Mouse (Mus musculus): ENCODE measurements around the gene Cyp2b23. TPM values are rescaled to one million over a fixed set of nuclear protein-coding genes. Genes with fewer than 3 reads are reported as not detected.

Cyp2b23 gene
- total RNA-seq (2012; rRNA removed) (not detected in 2 replicates), polyA plus RNA-seq (2012; ENCODE audit: insufficient read depth in 1 of 2, insufficient read length in 2 of 2, low read depth in 1 of 2, low replicate concordance in 2 of 2, missing spikeins in 1 of 2) (not detected)

- Histone ChIP-seq H3K9me3 (replicated peaks; ENCODE audit: insufficient read depth, low read length) (no peaks in the 10 kb centered on the region), H3K27me3 (ENCODE audit: control insufficient read depth in 1 of 2, insufficient read depth in 2 of 2, low read length in 2 of 2) (no peaks in the 10 kb centered on the region), H3K79me2 (ENCODE audit: control insufficient read depth, insufficient read depth, low read length, poor library complexity) (no peaks in the 10 kb centered on the region), H3K4me3 (ENCODE audit: control insufficient read depth in 1 of 2, insufficient read depth in 1 of 2, low read depth in 2 of 2, low read length in 2 of 2) (no peak within 1 kb of the TSS), H3K36me3 (ENCODE audit: control insufficient read depth in 1 of 2, insufficient read depth in 2 of 2, low read length in 2 of 2) (no peaks in the 10 kb centered on the region), H3K9ac (ENCODE audit: control insufficient read depth, low read depth, low read length, poor library complexity, severe bottlenecking) (no peak within 1 kb of the TSS), H3K27ac (ENCODE audit: control insufficient read depth, low read depth, low read length) (no peak within 1 kb of the TSS), H3K4me1 (ENCODE audit: control insufficient read depth in 1 of 2, insufficient read depth in 2 of 2, low read length in 2 of 2) (no peaks in the 10 kb centered on the region)
- TF ChIP-seq ZNF384 (IDR thresholded peaks at IDR 0.05; ENCODE audit: low read depth, low read length) (no peak), TBP (IDR thresholded peaks at IDR 0.05; ENCODE audit: low read depth, low read length) (no peak), ELF1 (IDR thresholded peaks at IDR 0.05; ENCODE audit: low read depth, low read length) (no peak), MXI1 (IDR thresholded peaks at IDR 0.05; ENCODE audit: low read depth, low read length) (no peak), USF1 (IDR thresholded peaks at IDR 0.05; ENCODE audit: low read depth, low read length) (no peak), HCFC1 (IDR thresholded peaks at IDR 0.05; ENCODE audit: low read depth, low read length) (no peak), MEF2A (IDR thresholded peaks at IDR 0.05; ENCODE audit: extremely low read depth, insufficient replicate concordance, low read depth, low read length, poor library complexity, severe bottlenecking) (no peak), CTCF (IDR thresholded peaks at IDR 0.05 in 2 of 3, conservative IDR thresholded peaks at IDR 0.05 in 1 of 3; ENCODE audit: control insufficient read depth in 1 of 3, insufficient read depth in 1 of 3, low read depth in 2 of 3, low read length in 3 of 3, poor library complexity in 1 of 3, severe bottlenecking in 1 of 3) (no peak), MAX (IDR thresholded peaks at IDR 0.05; ENCODE audit: low read length) (no peak), RAD21 (IDR thresholded peaks at IDR 0.05; ENCODE audit: low read depth, low read length) (no peak), MAZ (IDR thresholded peaks at IDR 0.05; ENCODE audit: low read depth, low read length) (no peak), KAT2A (conservative IDR thresholded peaks at IDR 0.05; ENCODE audit: low read depth, low read length) (no peak)
- no peak for DNase-seq (ENCODE audit: low read depth, low spot score)
Observed at GRCm38 (mm10) chr7:26686337-26686736, at the start of gene Cyp2b23. Gene Cyp2b23, minus strand, starts transcription at chr7:26686437.

GRCm38 (mm10) chr7:26711061-26711460, 24.8 kb upstream of the Cyp2b23 start:
- no peaks in the 10 kb centered on the region for H3K79me2 ChIP-seq (ENCODE audit: control insufficient read depth, insufficient read depth, low read length, poor library complexity)
- H3K9me3 ChIP-seq (replicated peaks; ENCODE audit: insufficient read depth, low read length) = no peaks in the 10 kb centered on the region
- no peaks in the 10 kb centered on the region for H3K4me1 ChIP-seq (ENCODE audit: control insufficient read depth in 1 of 2, insufficient read depth in 2 of 2, low read length in 2 of 2)
- no peak for DNase-seq (ENCODE audit: low read depth, low spot score)
- H3K27ac ChIP-seq (ENCODE audit: control insufficient read depth, low read depth, low read length) = no peak overlapping the region
- TF ChIP-seq E2F4 (IDR thresholded peaks at IDR 0.05; ENCODE audit: borderline replicate concordance, low read depth, low read length) (no peak), UBTF (IDR thresholded peaks at IDR 0.05; ENCODE audit: borderline replicate concordance, insufficient read depth, low read depth, low read length) (no peak), HCFC1 (IDR thresholded peaks at IDR 0.05; ENCODE audit: low read depth, low read length) (no peak), GATA1 (IDR thresholded peaks at IDR 0.05; ENCODE audit: low read depth, low read length) (no peak), MAFK (IDR thresholded peaks at IDR 0.05; ENCODE audit: borderline replicate concordance, low read depth, low read length) (no peak), RAD21 (IDR thresholded peaks at IDR 0.05; ENCODE audit: low read depth, low read length) (no peak), SMC3 (IDR thresholded peaks at IDR 0.05; ENCODE audit: low read depth, low read length) (no peak), NELFE (IDR thresholded peaks at IDR 0.05; ENCODE audit: low read depth, low read length) (no peak), ZNF384 (IDR thresholded peaks at IDR 0.05; ENCODE audit: low read depth, low read length) (no peak), ETS1 (IDR thresholded peaks at IDR 0.05; ENCODE audit: low read depth, low read length) (no peak), JUND (IDR thresholded peaks at IDR 0.05; ENCODE audit: low read depth, low read length) (no peak), POLR2A (IDR thresholded peaks at IDR 0.05; ENCODE audit: control insufficient read depth in 1 of 2, insufficient read depth in 1 of 2, low read depth in 1 of 2, low read length in 2 of 2, poor library complexity in 1 of 2) (no peak), TBP (IDR thresholded peaks at IDR 0.05; ENCODE audit: low read depth, low read length) (no peak), CTCF (IDR thresholded peaks at IDR 0.05 in 2 of 3, conservative IDR thresholded peaks at IDR 0.05 in 1 of 3; ENCODE audit: control insufficient read depth in 1 of 3, insufficient read depth in 1 of 3, low read depth in 2 of 3, low read length in 3 of 3, poor library complexity in 1 of 3, severe bottlenecking in 1 of 3) (no peak)
- H3K27me3 ChIP-seq (ENCODE audit: control insufficient read depth in 1 of 2, insufficient read depth in 2 of 2, low read length in 2 of 2) = no peaks in the 10 kb centered on the region
- H3K36me3 ChIP-seq (ENCODE audit: control insufficient read depth in 1 of 2, insufficient read depth in 2 of 2, low read length in 2 of 2) = no peaks in the 10 kb centered on the region
- H3K9ac ChIP-seq (ENCODE audit: control insufficient read depth, low read depth, low read length, poor library complexity, severe bottlenecking) = no peak overlapping the region
- H3K4me3 ChIP-seq (ENCODE audit: control insufficient read depth in 1 of 2, insufficient read depth in 1 of 2, low read depth in 2 of 2, low read length in 2 of 2) = no peak overlapping the region
